Mouse (Mus musculus) megakaryocyte, embryonic 14.5 days (primary cell): ENCODE measurements around the gene Stom. TPM values are rescaled to one million over a fixed set of nuclear protein-coding genes. Genes with fewer than 3 reads are reported as not detected.
A peak's percentile ranks its signal among the peaks of the same experiment; 100 is the strongest.

Experiments used
- H3K27me3 ChIP-seq: replicated peaks from 2 replicates; pipeline ENCODE3; 2012; ENCODE audit warnings: inconsistent platforms
- H3K36me3 ChIP-seq: replicated peaks from 2 replicates; pipeline ENCODE3; 2012; ENCODE audit warnings: low read length, inconsistent platforms, mixed read lengths
- H3K4me1 ChIP-seq: 2 replicates; pipeline ENCODE4 v1.6.1; 2012; ENCODE audit warnings: inconsistent platforms
- H3K4me3 ChIP-seq: replicated peaks from 2 replicates; pipeline ENCODE3; 2012; ENCODE audit warnings: moderate library complexity, mild to moderate bottlenecking, inconsistent platforms
- H3K9me3 ChIP-seq: 2 replicates; pipeline ENCODE4 v1.6.1; 2012; ENCODE audit warnings: inconsistent platforms
- FLI1 ChIP-seq: IDR thresholded peaks from 2 replicates; pipeline ENCODE4 v1.6.1; 2012; ENCODE audit warnings: low read length, inconsistent platforms, mixed read lengths
- GATA1 ChIP-seq: IDR thresholded peaks from 3 replicates; pipeline ENCODE4 v1.6.1; 2012; ENCODE audit warnings: mixed read lengths, low read length, inconsistent platforms, borderline replicate concordance
- polyA plus RNA-seq: library from polyadenylated mRNA; stranded (reverse); fragments of >175 nt; gene quantifications from 2 replicates; pipeline ENCODE4 v1.2.3, GENCODE M21; 2012; ENCODE audit warnings: low replicate concordance; ENCODE audit not compliant: insufficient read depth

Gene Stom
- polyA plus RNA-seq, 1 experiment = 42.0 TPM

- no peak for TF ChIP-seq FLI1
- TF ChIP-seq GATA1 = no peak
- Histone ChIP-seq H3K4me1 (peaks cover 31% of the 10 kb centered on the region), H3K4me3 (no peak overlapping the region), H3K36me3 (peaks cover 99% of the 10 kb centered on the region), H3K9me3 (no peaks in the 10 kb centered on the region), H3K27me3 (no peaks in the 10 kb centered on the region)
Measured at GRCm38 (mm10) chr2:35297703-35298332, 39.0 kb downstream of the Stom start.

- TF ChIP-seq FLI1 (no peak), GATA1 (no peak)
Measured at GRCm38 (mm10) chr2:35293291-35293690, 43.5 kb downstream of the Stom start.

DNA sequence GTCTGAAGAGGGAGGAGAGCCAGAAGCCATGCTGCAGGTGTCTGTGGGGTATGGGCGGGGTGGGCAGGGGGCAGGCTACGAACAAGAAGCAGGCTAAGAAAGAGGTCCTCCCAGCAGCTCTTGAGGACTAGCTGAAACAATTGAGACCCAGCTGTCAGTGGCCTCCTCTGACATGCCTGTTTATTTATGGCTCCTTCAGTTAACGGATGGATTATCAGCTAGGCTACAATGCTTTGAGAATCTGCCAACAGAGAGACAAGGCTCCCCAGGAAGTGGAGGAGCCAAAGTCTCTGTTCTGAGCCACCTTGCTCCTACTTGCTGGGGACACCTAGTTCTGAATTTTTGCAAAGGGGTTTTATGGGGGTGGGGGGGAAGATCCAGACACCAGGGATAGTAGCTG, 44.1 kb downstream of the Stom start:
- peaks cover 95% of the 10 kb centered on the region for H3K36me3 ChIP-seq
- no peak overlapping the region for H3K4me3 ChIP-seq
- peaks cover 33% of the 10 kb centered on the region for H3K4me1 ChIP-seq
- no peaks in the 10 kb centered on the region for H3K9me3 ChIP-seq
- no peak for TF ChIP-seq GATA1
- no peak for TF ChIP-seq FLI1
- H3K27me3 ChIP-seq = no peaks in the 10 kb centered on the region

More at GRCm38 (mm10) chr2:35293291-35293690, 43.5 kb downstream of the Stom start:
- H3K4me3 ChIP-seq = no peak overlapping the region
- peaks cover 38% of the 10 kb centered on the region for H3K4me1 ChIP-seq
- peaks cover 98% of the 10 kb centered on the region for H3K36me3 ChIP-seq
- H3K27me3 ChIP-seq = no peaks in the 10 kb centered on the region
- H3K9me3 ChIP-seq = no peaks in the 10 kb centered on the region

GRCm38 (mm10) chr2:35291856-35292255, 44.9 kb downstream of the Stom start:
- peaks cover 28% of the 10 kb centered on the region for H3K4me1 ChIP-seq
- H3K9me3 ChIP-seq = no peaks in the 10 kb centered on the region
- H3K27me3 ChIP-seq = no peaks in the 10 kb centered on the region
- H3K4me3 ChIP-seq = no peak overlapping the region
- TF ChIP-seq FLI1 (no peak), GATA1 (no peak)
- peaks cover 95% of the 10 kb centered on the region for H3K36me3 ChIP-seq

DNA sequence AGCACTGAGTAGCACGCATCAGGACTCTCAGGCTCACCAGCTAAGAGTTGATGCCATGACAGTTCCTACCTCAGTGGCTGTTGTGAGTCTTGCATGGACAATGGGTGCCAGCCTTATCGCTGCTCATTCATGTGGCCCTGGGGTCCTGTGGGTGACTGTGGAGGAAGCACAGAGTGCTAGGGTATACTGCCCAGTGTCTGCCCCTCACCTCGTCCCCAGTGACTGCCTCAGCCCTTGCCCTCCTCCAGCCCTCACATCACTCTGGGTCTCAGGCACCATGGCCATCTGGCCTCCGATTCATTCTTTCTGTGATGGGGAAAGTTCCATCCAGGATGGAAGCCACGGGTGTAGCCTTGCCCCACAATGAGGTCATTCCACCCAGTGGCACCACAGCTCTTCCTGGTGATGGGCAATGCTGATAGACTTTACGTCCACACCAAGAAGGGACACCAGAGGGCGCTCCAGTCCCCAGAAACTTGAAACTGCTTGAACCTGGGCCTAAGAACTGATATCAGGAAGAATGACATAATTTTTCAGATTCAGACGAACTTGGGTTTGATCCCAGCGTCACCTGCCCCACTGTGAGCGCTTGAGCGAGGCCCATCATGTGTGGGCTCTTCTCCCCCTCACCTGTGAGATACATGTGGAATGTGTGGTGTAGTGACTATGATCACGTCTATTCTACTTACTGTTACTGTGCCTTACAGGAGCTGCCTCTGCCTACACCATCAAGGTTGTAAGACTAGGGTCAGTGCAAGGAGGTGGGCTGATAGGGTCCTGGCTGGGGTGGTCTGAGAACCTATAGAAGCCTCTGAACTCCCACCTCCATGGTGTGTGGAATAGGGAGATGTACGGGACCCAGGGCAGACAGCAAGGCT, 47.8 kb downstream of the Stom start:
- peaks cover 95% of the 10 kb centered on the region for H3K36me3 ChIP-seq
- no peak overlapping the region for H3K4me3 ChIP-seq
- H3K27me3 ChIP-seq = peaks cover 7% of the 10 kb centered on the region
- H3K9me3 ChIP-seq = no peaks in the 10 kb centered on the region
- TF ChIP-seq GATA1 (0 out of 3 replicates have a peak, but pooled peaks have one; percentile 50), FLI1 (no peak)
- peaks cover 27% of the 10 kb centered on the region for H3K4me1 ChIP-seq

DNA sequence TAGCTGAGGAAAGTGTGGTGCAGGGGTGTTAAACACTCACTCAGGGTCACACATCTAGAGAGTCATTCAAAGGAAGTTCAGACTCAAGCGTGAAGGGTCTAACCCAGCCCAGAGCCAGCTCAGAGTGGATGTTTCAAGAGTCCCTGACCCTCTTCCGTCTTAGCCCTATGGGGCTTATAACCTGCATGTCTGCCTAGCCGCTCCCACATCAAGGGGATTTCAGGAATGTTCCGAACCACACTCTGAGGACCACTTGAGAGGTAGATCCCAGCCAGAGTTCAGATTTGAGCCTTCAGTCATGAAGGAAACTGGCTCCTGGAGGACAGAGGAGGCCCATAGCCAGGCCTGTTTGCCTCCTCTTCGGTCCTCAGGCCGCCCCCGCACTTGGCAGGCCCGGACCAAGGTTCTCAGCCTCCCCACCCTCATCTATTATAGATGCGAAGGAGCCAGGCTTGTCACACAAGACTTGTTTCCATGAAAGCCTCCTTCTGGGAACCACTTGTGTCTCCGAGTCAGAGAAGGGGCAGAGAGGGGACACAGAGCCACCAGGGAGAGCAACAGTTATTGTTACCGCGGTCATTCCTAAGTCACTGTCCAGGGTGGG, 49.7 kb downstream of the Stom start:
- peaks cover 90% of the 10 kb centered on the region for H3K36me3 ChIP-seq
- H3K4me3 ChIP-seq = no peak overlapping the region
- H3K9me3 ChIP-seq = no peaks in the 10 kb centered on the region
- peaks cover 10% of the 10 kb centered on the region for H3K27me3 ChIP-seq
- H3K4me1 ChIP-seq = peaks cover 39% of the 10 kb centered on the region
- TF ChIP-seq FLI1 (no peak), GATA1 (no peak)

GRCm38 (mm10) chr2:35285209-35285608, 51.6 kb downstream of the Stom start:
- peaks cover 85% of the 10 kb centered on the region for H3K36me3 ChIP-seq
- H3K9me3 ChIP-seq = no peaks in the 10 kb centered on the region
- H3K27me3 ChIP-seq = peaks cover 20% of the 10 kb centered on the region
- peaks cover 52% of the 10 kb centered on the region for H3K4me1 ChIP-seq
- H3K4me3 ChIP-seq = no peak overlapping the region
- TF ChIP-seq FLI1 = no peak
- no peak for TF ChIP-seq GATA1

- no peak for TF ChIP-seq GATA1
- no peak for TF ChIP-seq FLI1
- H3K27me3 ChIP-seq = peaks cover 22% of the 10 kb centered on the region
- H3K4me1 ChIP-seq = peaks cover 57% of the 10 kb centered on the region
Measured at GRCm38 (mm10) chr2:35283997-35284396, 52.8 kb downstream of the Stom start.

DNA sequence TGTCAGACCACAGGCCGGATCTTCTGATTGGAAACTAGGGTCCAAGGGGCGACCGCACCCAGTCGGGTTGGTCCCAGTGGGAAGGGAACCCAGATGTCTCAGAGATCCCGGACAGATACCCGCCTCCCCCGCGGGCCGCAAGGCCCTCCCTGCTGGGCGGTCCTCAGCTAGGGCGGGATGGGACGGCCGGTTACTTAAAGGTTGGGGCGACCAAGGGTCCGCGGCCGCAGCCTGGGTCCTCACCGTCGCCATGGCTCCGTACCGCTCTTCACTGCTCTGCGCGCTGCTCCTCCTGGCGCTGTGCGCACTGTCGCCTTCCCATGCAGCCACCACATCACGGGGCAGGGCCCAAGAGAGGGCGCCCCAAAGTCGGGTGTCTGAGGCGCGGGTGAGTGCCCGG, 54.6 kb downstream of the Stom start:
- peaks cover 90% of the 10 kb centered on the region for H3K36me3 ChIP-seq
- peak overlapping the region; percentile 91 for H3K4me3 ChIP-seq
- H3K4me1 ChIP-seq = peaks cover 70% of the 10 kb centered on the region
- no peaks in the 10 kb centered on the region for H3K9me3 ChIP-seq
- no peak for TF ChIP-seq FLI1
- H3K27me3 ChIP-seq = peaks cover 24% of the 10 kb centered on the region

More at GRCm38 (mm10) chr2:35283997-35284396, 52.8 kb downstream of the Stom start:
- Histone ChIP-seq H3K36me3 (peaks cover 85% of the 10 kb centered on the region), H3K9me3 (no peaks in the 10 kb centered on the region), H3K4me3 (peak overlapping the region; percentile 0)
